ENCODE assay signal across 18 mouse cellular contexts in genomic region chr9:99044761-99045160, GRCm38 (mm10). TPM values are rescaled to one million over a fixed set of nuclear protein-coding genes. Genes with fewer than 3 reads are reported as not detected.
DNase-seq lines count a peak whose midpoint lies in the region; TF ChIP-seq lines count a peak whose summit lies in the region.
"Had no signal": no experiment of that assay in that cellular context is flagged by ENCODE, and none has a peak within 500 bp of the region (broad histone marks: within the 10 kb centered on the region; RNA-seq: fewer than 3 reads in every experiment).

No protein-coding gene starts in this region.

- no peak overlapping the region for H3K27ac ChIP-seq in left cerebral cortex, adult 2 months
- H3K27ac ChIP-seq: embryonic facial prominence, embryonic 12.5 days; hindbrain, embryonic 14.5 days; liver, embryonic 13.5 days had no signal

- no peak for TF ChIP-seq CTCF in left cerebral cortex, adult 2 months (IDR thresholded peaks at IDR 0.05)

- peak; percentile 64 for DNase-seq in left cerebral cortex, postnatal 4 days
- DNase-seq in left cerebral cortex, adult 2 months (ENCODE audit: extremely low spot score in 1 of 2, low spot score in 2 of 2): no peak
- DNase-seq in cerebellum, adult 18-20 months: peak; percentile 61 to 76
- peak; percentile 72 to 83 for DNase-seq in cerebellum, postnatal 10 days
- DNase-seq in layer of hippocampus, adult 8-10 months (ENCODE audit: low spot score in 2 of 2): peak; percentile 37 to 70
- no peak for DNase-seq in thymus, postnatal 0 days (ENCODE audit: low spot score)
- DNase-seq in B cell, adult 2 months: no peak
- DNase-seq: adrenal gland, postnatal 10 days; heart, adult 18-20 months; kidney, adult 18-20 months; liver, embryonic 13.5 days; thymus, postnatal 14 days had no signal

- intact Hi-C loops in left cerebral cortex, postnatal 4 days (cut with DNase I): no loop called here
- intact Hi-C loops in left cerebral cortex, adult 2 months (cut with DNase I): no loop called here

- H3K4me3 ChIP-seq in left cerebral cortex, adult 2 months: no peak overlapping the region
- H3K4me3 ChIP-seq: embryonic facial prominence, embryonic 12.5 days; liver, embryonic 13.5 days had no signal

RNA-seq across cellular contexts. Expression of gene Gm1123, which starts 9.2 kb away (rescaled TPM):
- total RNA-seq in left cerebral cortex, postnatal 4 days (2021): not detected
- not detected for total RNA-seq in left cerebral cortex, adult 2 months (2021)
- total RNA-seq in layer of hippocampus, adult 8-10 months (2022): under 1 TPM in 2 of 4 experiments, not detected in 2; 0.27 to 0.31 TPM
- polyA plus RNA-seq in thymus, postnatal 0 days (2015; fragmentation: Nextera tagmentation; extraction: Ambion mirVana): not detected in 2 replicates
- total RNA-seq: adrenal gland, postnatal 10 days; gastrocnemius, adult 8-10 months had no signal
- polyA plus RNA-seq: embryonic facial prominence, embryonic 12.5 days; limb, embryonic 11.5 days; liver, embryonic 13.5 days; lung, embryonic 16.5 days; neural tube, embryonic 14.5 days had no signal

RNA-seq across cellular contexts. Expression of gene Faim, which starts 58.6 kb away (rescaled TPM):
- 10 to 100 TPM; 41.6 to 43.9 TPM for total RNA-seq in left cerebral cortex, postnatal 4 days (2021)
- total RNA-seq in left cerebral cortex, adult 2 months (2021): 10 to 100 TPM; 34.1 to 35.8 TPM
- 10 to 100 TPM; 45.8 to 55.6 (median 51.0) TPM for total RNA-seq in layer of hippocampus, adult 8-10 months (2022)
- polyA plus RNA-seq in thymus, postnatal 0 days (2015; fragmentation: Nextera tagmentation; extraction: Ambion mirVana): 52.4 and 54.8 TPM in 2 replicates

Comparison
In these comparisons a context has a peak if more than half of its experiments do, and no peak if none do; other contexts are left out.
1. DNase-seq: peak in left cerebral cortex, postnatal 4 days (single experiment), cerebellum, adult 18-20 months (2 of 2), cerebellum, postnatal 10 days (2 of 2) and layer of hippocampus, adult 8-10 months (2 of 2); none in left cerebral cortex, adult 2 months (0 of 2), thymus, postnatal 0 days (single experiment) and B cell, adult 2 months (0 of 2).